Mouse (Mus musculus) stomach, postnatal 0 days (tissue): ENCODE measurements around the gene Plcl2.

Experiments used
- CTCF ChIP-seq: IDR thresholded peaks from 2 replicates; pipeline ENCODE4 v1.5.1; 2016; ENCODE audit warnings: antibody characterized with exemption, low read depth, mild to moderate bottlenecking, moderate library complexity
- EP300 ChIP-seq: optimal IDR thresholded peaks from 2 replicates; pipeline ENCODE3; 2016; ENCODE audit warnings: antibody characterized with exemption

GRCm38 (mm10) chr17:50641076-50641610 lies 131.9 kb downstream of the Plcl2 start:
- TF ChIP-seq CTCF (no peak), EP300 (no peak)
